Mouse (Mus musculus) myocyte (in vitro differentiated cells): ENCODE measurements around the gene Itprid1. TPM values are rescaled to one million over a fixed set of nuclear protein-coding genes. Genes with fewer than 3 reads are reported as not detected.

Source experiments
- H3K27me3 ChIP-seq: one replicate; pipeline ENCODE4 v1.6.1; 2011; ENCODE audit not compliant: control insufficient read depth, insufficient read depth, insufficient read length
- H3K36me3 ChIP-seq: one replicate; pipeline ENCODE4 v1.6.1; 2011; ENCODE audit not compliant: control insufficient read depth, insufficient read depth
- H3K4me2 ChIP-seq: one replicate; pipeline ENCODE4 v1.6.1; 2011; ENCODE audit warnings: low read depth, control low read depth
- H3K4me3 ChIP-seq: one replicate; pipeline ENCODE4 v1.5.1; 2011; ENCODE audit warnings: mild to moderate bottlenecking, control low read depth, moderate library complexity
- H3K79me2 ChIP-seq: one replicate; pipeline ENCODE4 v1.6.1; 2011; ENCODE audit not compliant: control insufficient read depth, insufficient read depth
- H3ac ChIP-seq: one replicate; pipeline ENCODE4 v1.6.1; 2011; ENCODE audit not compliant: control insufficient read depth, insufficient read length
- CEBPB ChIP-seq: IDR thresholded peaks from 2 replicates; pipeline ENCODE4 v1.6.1; 2011; ENCODE audit warnings: mild to moderate bottlenecking, moderate library complexity; ENCODE audit not compliant: poor library complexity, insufficient read depth, severe bottlenecking
- E2F4 ChIP-seq: IDR thresholded peaks from one replicate; pipeline ENCODE4 v1.6.1; 2011; ENCODE audit warnings: mild to moderate bottlenecking, control low read depth, moderate library complexity; ENCODE audit not compliant: insufficient read depth
- MAX ChIP-seq: IDR thresholded peaks from one replicate; pipeline ENCODE4 v1.6.1; 2011; ENCODE audit warnings: low read depth, mild to moderate bottlenecking, control low read depth
- MYOD1 ChIP-seq, 3 experiments: IDR thresholded peaks; one replicate each; pipeline ENCODE4 v1.6.1; 2011; ENCODE audit warnings: control low read depth in 2 of 3, low read depth in 2 of 3, mild to moderate bottlenecking in 2 of 3, moderate library complexity in 1 of 3; ENCODE audit not compliant: insufficient read length in 2 of 3, control insufficient read depth in 1 of 3
- MYOG ChIP-seq, 3 experiments: IDR thresholded peaks; one replicate each; pipeline ENCODE4 v1.6.1; 2011; ENCODE audit warnings: control low read depth in 2 of 3, low read depth in 2 of 3, mild to moderate bottlenecking in 2 of 3; ENCODE audit not compliant: insufficient read length in 2 of 3, control insufficient read depth in 1 of 3, insufficient read depth in 1 of 3
- POLR2A ChIP-seq: IDR thresholded peaks from one replicate; pipeline ENCODE4 v1.6.1; 2011; ENCODE audit warnings: low read depth, mild to moderate bottlenecking, control low read depth, moderate library complexity; ENCODE audit not compliant: insufficient read length
- POLR2AphosphoS2 ChIP-seq: IDR thresholded peaks from one replicate; pipeline ENCODE4 v1.6.1; 2011; ENCODE audit warnings: low read depth, control low read depth; ENCODE audit not compliant: insufficient read length
- REST ChIP-seq: IDR thresholded peaks from one replicate; pipeline ENCODE4 v1.6.1; 2011; ENCODE audit warnings: mild to moderate bottlenecking, control low read depth, moderate library complexity; ENCODE audit not compliant: insufficient read depth, insufficient read length
- SRF ChIP-seq: IDR thresholded peaks from one replicate; pipeline ENCODE4 v1.6.1; 2011; ENCODE audit warnings: low read depth; ENCODE audit not compliant: control insufficient read depth, insufficient read length
- TCF12 ChIP-seq: IDR thresholded peaks from one replicate; pipeline ENCODE4 v1.6.1; 2011; ENCODE audit warnings: mild to moderate bottlenecking, control low read depth; ENCODE audit not compliant: poor library complexity, insufficient read depth, severe bottlenecking
- TCF3 ChIP-seq: IDR thresholded peaks from one replicate; pipeline ENCODE4 v1.6.1; 2011; ENCODE audit warnings: low read depth, control low read depth; ENCODE audit not compliant: insufficient read length
- USF1 ChIP-seq: IDR thresholded peaks from one replicate; pipeline ENCODE4 v1.6.1; 2011; ENCODE audit warnings: low read depth, mild to moderate bottlenecking, control low read depth, moderate library complexity
- polyA plus RNA-seq: library from polyadenylated mRNA; unstranded; fragments of >200 nt; fragmentation: generic; extraction: Trizol; gene quantifications from one replicate; pipeline ENCODE4 v1.2.1, GENCODE M21; 2012; ENCODE audit warnings: missing spikeins

Itprid1 gene
- not detected for polyA plus RNA-seq

DNA sequence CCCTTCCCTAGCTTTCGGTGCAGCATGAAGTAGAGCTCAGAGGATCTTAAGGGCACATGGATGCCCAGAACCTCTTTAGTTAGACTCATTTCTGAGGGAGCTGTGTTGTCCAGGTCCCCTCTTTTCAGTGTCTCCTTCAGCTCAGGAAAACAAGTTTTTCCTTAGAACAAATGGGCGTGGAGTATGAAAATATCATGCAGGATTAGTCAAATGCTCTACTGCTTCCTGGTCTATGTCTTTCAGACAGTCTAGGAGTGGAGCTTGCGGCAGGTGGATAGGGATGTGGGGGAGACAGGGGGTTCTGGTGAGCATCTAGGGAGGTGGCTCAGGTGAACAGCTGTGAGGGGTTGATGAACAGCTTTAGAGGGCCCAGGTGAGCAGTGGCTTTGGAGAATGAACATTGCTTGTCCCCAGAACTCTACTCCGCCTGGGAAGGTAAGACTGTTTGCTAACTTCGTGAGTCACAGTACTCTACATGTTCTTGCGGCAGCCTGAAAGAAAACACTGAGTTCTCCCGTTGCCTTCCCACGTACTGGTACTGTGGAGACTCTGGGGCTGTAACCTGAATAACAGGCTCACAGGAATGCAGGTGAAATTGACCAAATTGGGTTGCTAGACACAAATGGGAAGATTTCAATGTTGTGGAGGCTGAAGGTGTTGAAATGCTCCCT, at the start of gene Itprid1:
TSS of gene Itprid1 (plus strand) at position 246 of the 671 bp plus-strand sequence.
- H3ac ChIP-seq = no peak within 1 kb of the TSS
- no peaks in the 10 kb centered on the region for H3K36me3 ChIP-seq
- H3K79me2 ChIP-seq = no peaks in the 10 kb centered on the region
- H3K4me2 ChIP-seq = no peak within 1 kb of the TSS
- no peak for TF ChIP-seq MYOD1 (IDR thresholded peaks at IDR 0.05; ENCODE audit: control insufficient read depth in 1 of 3, insufficient read length in 2 of 3, low read depth in 2 of 3)
- TF ChIP-seq E2F4 = no peak
- no peak for TF ChIP-seq TCF12
- TF ChIP-seq CEBPB = no peak
- TF ChIP-seq REST = no peak
- no peak for TF ChIP-seq MYOG (IDR thresholded peaks at IDR 0.05; ENCODE audit: control insufficient read depth in 1 of 3, insufficient read depth in 1 of 3, insufficient read length in 2 of 3, low read depth in 2 of 3)
- TF ChIP-seq POLR2A = no peak
- TF ChIP-seq TCF3 = no peak
- TF ChIP-seq SRF = no peak
- no peak for TF ChIP-seq MAX
- no peak for TF ChIP-seq USF1
- no peak for TF ChIP-seq POLR2AphosphoS2
- no peaks in the 10 kb centered on the region for H3K27me3 ChIP-seq
- no peak within 1 kb of the TSS for H3K4me3 ChIP-seq

DNA sequence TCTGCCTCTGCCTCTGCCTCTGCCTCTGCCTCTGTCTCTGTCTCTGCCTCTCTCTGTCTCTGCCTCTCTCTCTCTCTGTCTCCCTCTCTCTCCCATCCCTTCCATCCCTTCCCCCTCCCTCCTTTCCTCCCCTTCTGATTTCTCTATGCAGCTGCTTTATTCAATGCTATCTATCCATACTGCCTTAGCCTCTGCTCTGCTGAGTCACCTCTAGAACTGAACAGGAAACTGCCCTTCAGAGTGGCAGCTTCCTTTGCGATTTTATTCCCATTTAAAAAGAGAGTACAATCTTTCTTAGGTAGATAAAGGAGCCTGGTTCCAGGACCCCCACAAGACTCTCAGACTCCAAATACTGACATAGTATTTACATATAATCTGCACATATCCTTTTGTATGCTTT, 47.1 kb upstream of the Itprid1 start:
- H3ac ChIP-seq = no peak overlapping the region
- H3K79me2 ChIP-seq = no peaks in the 10 kb centered on the region
- no peak overlapping the region for H3K4me3 ChIP-seq
- H3K36me3 ChIP-seq = no peaks in the 10 kb centered on the region
- TF ChIP-seq E2F4 (no peak), TCF12 (no peak), POLR2AphosphoS2 (no peak), REST (no peak), POLR2A (no peak), MYOG (IDR thresholded peaks at IDR 0.05; ENCODE audit: control insufficient read depth in 1 of 3, insufficient read depth in 1 of 3, insufficient read length in 2 of 3, low read depth in 2 of 3) (no peak), TCF3 (no peak), MYOD1 (IDR thresholded peaks at IDR 0.05; ENCODE audit: control insufficient read depth in 1 of 3, insufficient read length in 2 of 3, low read depth in 2 of 3) (no peak), CEBPB (no peak), MAX (no peak), USF1 (no peak)
- no peak overlapping the region for H3K4me2 ChIP-seq
- no peaks in the 10 kb centered on the region for H3K27me3 ChIP-seq

DNA sequence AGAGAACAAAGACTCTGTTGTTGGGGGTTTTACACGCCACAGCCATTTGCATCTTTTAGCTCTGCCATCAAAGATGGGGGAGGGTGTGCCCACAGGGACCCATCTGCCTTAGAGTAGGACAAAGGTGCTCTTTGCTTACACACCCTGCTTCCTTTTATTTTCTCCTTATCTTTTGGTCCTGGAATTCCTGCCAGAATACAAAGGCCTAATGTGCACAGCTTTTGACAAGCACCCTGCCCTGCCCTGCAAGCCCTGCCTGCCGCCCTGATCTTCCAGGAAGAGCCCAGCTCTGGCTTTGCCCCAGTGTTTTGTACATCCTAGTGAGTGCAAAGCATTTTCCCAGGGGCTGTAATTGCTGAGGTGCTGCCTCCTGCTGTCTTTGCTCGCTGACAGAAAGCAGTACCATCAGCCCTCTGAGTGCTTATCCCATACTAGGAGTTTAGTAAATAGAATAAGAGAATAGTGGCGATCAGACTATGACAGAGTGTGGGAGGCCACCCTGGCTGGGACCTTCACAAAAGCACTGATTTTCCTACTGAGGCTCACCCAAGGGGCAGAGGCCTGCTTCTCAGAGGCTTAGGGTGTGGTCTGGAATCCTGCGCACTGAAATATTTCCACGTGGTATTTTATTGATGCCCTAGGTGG, 44.7 kb upstream of the Itprid1 start:
- Histone ChIP-seq H3ac (no peak overlapping the region), H3K4me2 (no peak overlapping the region), H3K79me2 (no peaks in the 10 kb centered on the region)

GRCm38 (mm10) chr6:55792536-55792935, 44.2 kb upstream of the Itprid1 start:
- Histone ChIP-seq H3ac (no peak overlapping the region), H3K4me2 (no peak overlapping the region), H3K27me3 (no peaks in the 10 kb centered on the region), H3K36me3 (no peaks in the 10 kb centered on the region), H3K4me3 (no peak overlapping the region), H3K79me2 (no peaks in the 10 kb centered on the region)
- TF ChIP-seq REST (no peak), E2F4 (no peak), TCF12 (no peak), CEBPB (no peak), TCF3 (no peak), MAX (no peak), POLR2AphosphoS2 (no peak), MYOG (IDR thresholded peaks at IDR 0.05; ENCODE audit: control insufficient read depth in 1 of 3, insufficient read depth in 1 of 3, insufficient read length in 2 of 3, low read depth in 2 of 3) (no peak), MYOD1 (IDR thresholded peaks at IDR 0.05; ENCODE audit: control insufficient read depth in 1 of 3, insufficient read length in 2 of 3, low read depth in 2 of 3) (no peak), POLR2A (no peak), SRF (no peak), USF1 (no peak)

More for the DNA sequence above, 44.7 kb upstream of the Itprid1 start:
- Histone ChIP-seq H3K4me3 (no peak overlapping the region), H3K27me3 (no peaks in the 10 kb centered on the region), H3K36me3 (no peaks in the 10 kb centered on the region)
- TF ChIP-seq SRF (no peak), MYOD1 (IDR thresholded peaks at IDR 0.05; ENCODE audit: control insufficient read depth in 1 of 3, insufficient read length in 2 of 3, low read depth in 2 of 3) (no peak), TCF12 (no peak), CEBPB (no peak), REST (no peak), TCF3 (no peak), MAX (no peak), POLR2A (no peak), E2F4 (no peak), POLR2AphosphoS2 (no peak), USF1 (no peak), MYOG (IDR thresholded peaks at IDR 0.05; ENCODE audit: control insufficient read depth in 1 of 3, insufficient read depth in 1 of 3, insufficient read length in 2 of 3, low read depth in 2 of 3) (no peak)
